Mouse (Mus musculus): ENCODE measurements at regions not wholly inside any gene's neighbourhood (a gene's known extent, or its start where the extent isn't known, plus 50 kb on each side); places are given as distances from the start of the nearest gene placed in this dataset.

- DNase-seq (ENCODE audit: extremely low spot score, low spot score): no peak
Observed at GRCm38 (mm10) chr1:76880783-76881145, 634.1 kb downstream of the Epha4 start.

- no peak for DNase-seq (ENCODE audit: extremely low spot score, low spot score)
Observed at GRCm38 (mm10) chr1:76896152-76896864, 618.6 kb downstream of the Epha4 start.

- no peak for DNase-seq (ENCODE audit: extremely low spot score, low spot score)
Observed at GRCm38 (mm10) chr1:76897431-76897830, 617.5 kb downstream of the Epha4 start.

- DNase-seq (ENCODE audit: extremely low spot score, low spot score): no peak
Observed at GRCm38 (mm10) chr1:76911472-76911871, 603.4 kb downstream of the Epha4 start.

- DNase-seq (ENCODE audit: extremely low spot score, low spot score): no peak
Observed at GRCm38 (mm10) chr1:76919541-76919940, 595.3 kb downstream of the Epha4 start.

- DNase-seq (ENCODE audit: extremely low spot score, low spot score): no peak
Observed at GRCm38 (mm10) chr1:76920634-76921033, 594.3 kb downstream of the Epha4 start.

GRCm38 (mm10) chr1:76927041-76927440 lies 587.8 kb downstream of the Epha4 start:
- DNase-seq (ENCODE audit: extremely low spot score, low spot score): no peak

GRCm38 (mm10) chr1:76928035-76928434 lies 586.9 kb downstream of the Epha4 start:
- DNase-seq (ENCODE audit: extremely low spot score, low spot score): no peak

GRCm38 (mm10) chr1:76933460-76933859 lies 581.4 kb downstream of the Epha4 start:
- DNase-seq (ENCODE audit: extremely low spot score, low spot score): no peak

GRCm38 (mm10) chr1:76942730-76943129 lies 572.2 kb downstream of the Epha4 start:
- DNase-seq (ENCODE audit: extremely low spot score, low spot score): no peak

- DNase-seq (ENCODE audit: extremely low spot score, low spot score): no peak
Observed at GRCm38 (mm10) chr1:76944046-76944445, 570.8 kb downstream of the Epha4 start.

GRCm38 (mm10) chr1:76955031-76955430 lies 559.9 kb downstream of the Epha4 start:
- DNase-seq (ENCODE audit: extremely low spot score, low spot score): no peak

GRCm38 (mm10) chr1:76957411-76957810 lies 557.5 kb downstream of the Epha4 start:
- DNase-seq (ENCODE audit: extremely low spot score, low spot score): no peak

GRCm38 (mm10) chr1:76958706-76959105 lies 556.2 kb downstream of the Epha4 start:
- DNase-seq (ENCODE audit: extremely low spot score, low spot score): no peak

- no peak for DNase-seq (ENCODE audit: extremely low spot score, low spot score)
Observed at GRCm38 (mm10) chr1:76972454-76972853, 542.4 kb downstream of the Epha4 start.

- DNase-seq (ENCODE audit: extremely low spot score, low spot score): no peak
Observed at GRCm38 (mm10) chr1:76975077-76975945, 539.6 kb downstream of the Epha4 start.

- DNase-seq (ENCODE audit: extremely low spot score, low spot score): no peak
Observed at GRCm38 (mm10) chr1:76980498-76981152, 534.3 kb downstream of the Epha4 start.

- DNase-seq (ENCODE audit: extremely low spot score, low spot score): no peak
Observed at GRCm38 (mm10) chr1:76993776-76994175, 521.1 kb downstream of the Epha4 start.

GRCm38 (mm10) chr1:77008001-77008400 lies 506.9 kb downstream of the Epha4 start:
- no peak for DNase-seq (ENCODE audit: extremely low spot score, low spot score)

GRCm38 (mm10) chr1:77010608-77011214 lies 504.2 kb downstream of the Epha4 start:
- no peak for DNase-seq (ENCODE audit: extremely low spot score, low spot score)

- DNase-seq (ENCODE audit: extremely low spot score, low spot score): no peak
Observed at GRCm38 (mm10) chr1:77027656-77028055, 487.2 kb downstream of the Epha4 start.

GRCm38 (mm10) chr1:77028216-77028615 lies 486.7 kb downstream of the Epha4 start:
- no peak for DNase-seq (ENCODE audit: extremely low spot score, low spot score)

Data from neural tube, embryonic 10.5 days (tissue).